Mouse (Mus musculus): ENCODE measurements around the gene Tma7. TPM values are rescaled to one million over a fixed set of nuclear protein-coding genes. Genes with fewer than 3 reads are reported as not detected.

Tma7 gene
- polyA plus RNA-seq, 1 experiment from 2014 or later, result 779 TPM

DNA sequence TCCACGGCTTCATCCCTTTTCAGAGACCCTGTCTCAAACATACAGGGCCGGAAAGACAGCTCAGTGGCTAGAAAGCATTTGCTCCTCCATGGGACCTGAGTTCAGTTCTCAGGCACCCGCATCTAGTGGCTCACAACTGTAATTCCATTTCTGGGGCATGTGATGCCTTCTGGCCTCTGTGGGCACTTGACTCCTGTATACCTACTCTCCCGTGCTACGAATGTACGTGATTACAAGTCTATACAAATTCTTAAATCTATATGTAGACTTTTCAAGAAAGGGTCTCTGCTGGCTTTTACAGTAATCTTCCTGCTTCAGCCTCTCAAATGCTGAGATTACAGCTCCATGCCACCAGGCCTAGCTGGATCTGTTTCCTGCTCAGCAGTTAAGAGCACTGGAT, 38.6 kb upstream of the Tma7 start:
- Histone ChIP-seq H3K4me2 (ENCODE audit: low read depth, low read length) (no peak overlapping the region), H3K27me3 (ENCODE audit: control insufficient read depth, insufficient read depth, low read length) (no peaks in the 10 kb centered on the region), H3K4me1 (ENCODE audit: control insufficient read depth, insufficient read depth, low read length) (no peaks in the 10 kb centered on the region), H3K9me3 (ENCODE audit: control insufficient read depth, low read length) (no peaks in the 10 kb centered on the region), H3K27ac (ENCODE audit: low read depth, low read length) (no peak overlapping the region), H3K36me3 (ENCODE audit: control insufficient read depth, insufficient read depth, low read length) (peaks cover 30% of the 10 kb centered on the region), H3K9ac (replicated peaks; ENCODE audit: low read depth, low read length) (no peak overlapping the region), H3K4me3 (ENCODE audit: low read depth, low read length) (no peak overlapping the region)
- no peak for ATAC-seq (ENCODE audit: low read depth)
- WGBS, result 90% methylated on average over 6 of the region's 6 CpGs

DNA sequence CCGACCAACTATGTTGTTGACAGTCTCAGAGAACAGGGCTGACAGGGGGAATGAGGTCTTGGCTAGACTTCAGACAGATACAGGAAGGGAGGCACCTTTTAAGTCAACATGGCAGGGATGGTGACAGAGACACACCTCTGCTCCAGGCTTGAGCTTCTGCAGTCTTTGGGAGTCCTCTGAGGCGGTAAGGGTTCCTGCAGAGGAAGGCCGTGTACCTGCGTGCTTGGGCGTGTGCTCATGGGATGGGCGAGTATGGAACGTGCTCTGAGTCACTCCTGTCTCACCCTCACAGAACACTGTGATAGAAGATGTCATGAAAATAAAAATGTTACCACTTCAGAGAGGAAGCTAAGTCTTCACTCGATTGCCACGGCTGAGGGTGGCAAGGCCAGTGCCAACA, 37.2 kb upstream of the Tma7 start:
- Histone ChIP-seq H3K4me3 (ENCODE audit: low read depth, low read length) (no peak overlapping the region), H3K4me1 (ENCODE audit: control insufficient read depth, insufficient read depth, low read length) (no peaks in the 10 kb centered on the region), H3K9me3 (ENCODE audit: control insufficient read depth, low read length) (no peaks in the 10 kb centered on the region), H3K36me3 (ENCODE audit: control insufficient read depth, insufficient read depth, low read length) (peaks cover 43% of the 10 kb centered on the region), H3K27ac (ENCODE audit: low read depth, low read length) (no peak overlapping the region), H3K4me2 (ENCODE audit: low read depth, low read length) (no peak overlapping the region), H3K27me3 (ENCODE audit: control insufficient read depth, insufficient read depth, low read length) (no peaks in the 10 kb centered on the region), H3K9ac (replicated peaks; ENCODE audit: low read depth, low read length) (no peak overlapping the region)
- no peak for ATAC-seq (ENCODE audit: low read depth)
- WGBS, result 94% methylated on average over 9 of the region's 9 CpGs

DNA sequence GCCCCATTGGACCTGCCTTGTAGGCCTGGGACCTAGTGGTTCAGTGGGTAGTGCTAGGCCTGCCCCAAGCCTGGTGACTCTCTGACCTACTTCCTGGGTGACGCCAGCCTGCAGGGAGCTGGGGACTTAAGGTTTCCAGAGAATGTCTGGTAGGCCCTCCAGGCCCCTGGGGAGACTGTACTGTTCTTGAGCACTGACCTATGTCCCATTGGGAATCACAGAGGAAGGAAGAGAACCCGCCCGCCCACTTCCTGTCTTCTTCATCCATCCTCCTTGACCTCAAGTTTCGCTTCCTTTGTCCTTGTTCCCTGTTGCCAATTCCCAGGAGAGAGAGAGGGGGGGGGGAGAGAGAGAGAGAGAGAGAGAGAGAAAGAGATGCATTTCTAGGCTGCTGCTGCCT, 35.7 kb upstream of the Tma7 start:
- H3K9ac ChIP-seq (replicated peaks; ENCODE audit: low read depth, low read length), result no peak overlapping the region
- peaks cover 56% of the 10 kb centered on the region for H3K36me3 ChIP-seq (ENCODE audit: control insufficient read depth, insufficient read depth, low read length)
- H3K4me2 ChIP-seq (ENCODE audit: low read depth, low read length), result no peak overlapping the region
- no peak overlapping the region for H3K27ac ChIP-seq (ENCODE audit: low read depth, low read length)
- ATAC-seq (ENCODE audit: low read depth), result no peak
- no peaks in the 10 kb centered on the region for H3K27me3 ChIP-seq (ENCODE audit: control insufficient read depth, insufficient read depth, low read length)
- H3K9me3 ChIP-seq (ENCODE audit: control insufficient read depth, low read length), result no peaks in the 10 kb centered on the region
- H3K4me3 ChIP-seq (ENCODE audit: low read depth, low read length), result no peak overlapping the region
- WGBS, result 90% methylated on average over 4 of the region's 4 CpGs
- H3K4me1 ChIP-seq (ENCODE audit: control insufficient read depth, insufficient read depth, low read length), result no peaks in the 10 kb centered on the region

DNA sequence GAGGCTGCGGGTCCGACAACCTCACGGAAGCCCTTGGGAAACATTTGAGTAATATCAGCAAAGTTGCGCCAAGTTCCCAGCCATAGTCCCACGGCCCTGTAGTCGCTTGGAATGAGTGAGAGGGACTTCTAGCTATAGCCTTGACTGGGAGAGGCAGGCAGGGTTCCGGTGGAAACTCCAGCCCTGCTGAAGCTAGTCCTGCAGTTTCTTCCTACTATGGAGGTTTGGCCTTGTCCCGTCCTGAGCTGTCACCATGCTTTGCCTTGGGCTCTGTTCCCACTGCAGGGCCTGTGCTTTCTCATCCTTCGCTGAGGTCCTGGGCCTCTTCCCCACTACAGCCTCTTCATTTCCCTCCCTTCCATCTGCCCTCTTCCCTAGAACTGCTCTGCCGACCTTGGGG, 33.8 kb upstream of the Tma7 start:
- H3K4me3 ChIP-seq (ENCODE audit: low read depth, low read length), result no peak overlapping the region
- H3K9ac ChIP-seq (replicated peaks; ENCODE audit: low read depth, low read length), result no peak overlapping the region
- 98% methylated on average over 10 of the region's 10 CpGs for WGBS
- H3K27me3 ChIP-seq (ENCODE audit: control insufficient read depth, insufficient read depth, low read length), result no peaks in the 10 kb centered on the region
- ATAC-seq (ENCODE audit: low read depth), result no peak
- H3K27ac ChIP-seq (ENCODE audit: low read depth, low read length), result no peak overlapping the region
- H3K36me3 ChIP-seq (ENCODE audit: control insufficient read depth, insufficient read depth, low read length), result peaks cover 75% of the 10 kb centered on the region
- no peak overlapping the region for H3K4me2 ChIP-seq (ENCODE audit: low read depth, low read length)
- H3K9me3 ChIP-seq (ENCODE audit: control insufficient read depth, low read length), result no peaks in the 10 kb centered on the region
- H3K4me1 ChIP-seq (ENCODE audit: control insufficient read depth, insufficient read depth, low read length), result no peaks in the 10 kb centered on the region

DNA sequence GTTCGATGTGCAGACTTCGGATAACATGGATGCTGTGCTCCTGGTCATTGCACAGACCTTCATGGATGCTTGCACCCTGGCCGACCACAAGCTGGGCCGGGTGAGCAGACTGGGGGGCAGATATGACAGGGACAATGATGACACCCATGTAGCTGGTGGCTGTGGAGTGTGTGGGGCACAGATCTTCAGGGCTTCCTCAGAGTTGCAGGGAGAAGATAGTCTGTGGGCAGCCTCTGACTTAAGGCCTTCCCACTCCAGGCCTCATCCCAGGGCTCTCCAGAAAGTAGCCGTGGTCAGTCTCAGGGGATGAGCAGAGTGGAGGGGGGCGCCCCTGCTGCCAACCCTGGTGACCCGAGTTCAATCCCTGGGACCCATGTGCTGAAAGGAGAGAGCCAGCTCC, 32.5 kb upstream of the Tma7 start:
- Histone ChIP-seq H3K9ac (replicated peaks; ENCODE audit: low read depth, low read length) (no peak overlapping the region), H3K27ac (ENCODE audit: low read depth, low read length) (no peak overlapping the region), H3K4me1 (ENCODE audit: control insufficient read depth, insufficient read depth, low read length) (no peaks in the 10 kb centered on the region), H3K36me3 (ENCODE audit: control insufficient read depth, insufficient read depth, low read length) (peaks cover 88% of the 10 kb centered on the region), H3K27me3 (ENCODE audit: control insufficient read depth, insufficient read depth, low read length) (no peaks in the 10 kb centered on the region), H3K9me3 (ENCODE audit: control insufficient read depth, low read length) (no peaks in the 10 kb centered on the region), H3K4me3 (ENCODE audit: low read depth, low read length) (no peak overlapping the region), H3K4me2 (ENCODE audit: low read depth, low read length) (no peak overlapping the region)
- 87% methylated on average over 7 of the region's 7 CpGs for WGBS
- no peak for ATAC-seq (ENCODE audit: low read depth)

DNA sequence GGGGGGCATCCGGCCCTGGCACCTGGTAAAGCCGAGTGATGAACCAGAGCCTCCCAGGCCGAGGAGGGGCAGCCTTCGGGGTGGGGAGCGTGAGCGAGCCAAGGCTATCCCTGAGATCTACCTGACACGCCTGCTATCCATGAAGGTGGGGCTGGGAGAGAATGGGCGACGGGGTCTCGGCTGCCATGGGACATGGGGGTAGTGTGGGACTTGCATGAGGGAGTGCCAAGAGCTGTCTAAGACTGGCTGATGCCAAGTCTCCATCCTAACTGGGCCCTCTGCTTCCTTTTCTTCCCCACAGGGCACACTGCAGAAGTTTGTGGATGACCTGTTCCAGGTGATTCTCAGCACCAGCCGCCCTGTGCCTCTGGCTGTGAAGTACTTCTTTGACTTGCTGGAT, 31.9 kb upstream of the Tma7 start:
- H3K27ac ChIP-seq (ENCODE audit: low read depth, low read length), result no peak overlapping the region
- H3K9me3 ChIP-seq (ENCODE audit: control insufficient read depth, low read length), result no peaks in the 10 kb centered on the region
- WGBS, result 99% methylated on average over 11 of the region's 11 CpGs
- H3K4me2 ChIP-seq (ENCODE audit: low read depth, low read length), result no peak overlapping the region
- H3K4me1 ChIP-seq (ENCODE audit: control insufficient read depth, insufficient read depth, low read length), result no peaks in the 10 kb centered on the region
- no peaks in the 10 kb centered on the region for H3K27me3 ChIP-seq (ENCODE audit: control insufficient read depth, insufficient read depth, low read length)
- H3K4me3 ChIP-seq (ENCODE audit: low read depth, low read length), result no peak overlapping the region
- ATAC-seq (ENCODE audit: low read depth), result no peak
- peaks cover 94% of the 10 kb centered on the region for H3K36me3 ChIP-seq (ENCODE audit: control insufficient read depth, insufficient read depth, low read length)
- H3K9ac ChIP-seq (replicated peaks; ENCODE audit: low read depth, low read length), result no peak overlapping the region

DNA sequence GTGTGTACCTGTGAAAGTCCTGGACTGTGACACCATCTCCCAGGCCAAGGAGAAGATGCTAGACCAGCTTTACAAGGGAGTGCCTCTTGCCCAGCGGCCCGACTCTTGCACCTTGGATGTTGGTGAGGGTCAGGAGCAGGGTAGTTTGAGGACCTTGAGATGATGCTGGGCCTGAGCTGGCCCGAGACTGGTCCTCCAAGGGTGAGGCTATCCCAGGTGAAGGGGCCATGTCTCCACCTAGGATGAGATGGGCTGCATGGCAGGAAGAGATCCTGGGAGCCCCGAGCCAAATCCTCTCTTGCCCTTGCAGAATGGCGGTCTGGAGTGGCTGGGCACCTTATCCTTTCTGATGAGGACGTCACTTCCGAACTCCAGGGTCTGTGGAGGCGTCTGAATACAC, 30.9 kb upstream of the Tma7 start:
- no peak overlapping the region for H3K4me2 ChIP-seq (ENCODE audit: low read depth, low read length)
- no peak overlapping the region for H3K9ac ChIP-seq (replicated peaks; ENCODE audit: low read depth, low read length)
- peaks cover 96% of the 10 kb centered on the region for H3K36me3 ChIP-seq (ENCODE audit: control insufficient read depth, insufficient read depth, low read length)
- no peak for ATAC-seq (ENCODE audit: low read depth)
- WGBS, result 97% methylated on average over 8 of the region's 8 CpGs
- H3K4me1 ChIP-seq (ENCODE audit: control insufficient read depth, insufficient read depth, low read length), result no peaks in the 10 kb centered on the region
- no peaks in the 10 kb centered on the region for H3K9me3 ChIP-seq (ENCODE audit: control insufficient read depth, low read length)
- no peak overlapping the region for H3K27ac ChIP-seq (ENCODE audit: low read depth, low read length)
- no peak overlapping the region for H3K4me3 ChIP-seq (ENCODE audit: low read depth, low read length)
- no peaks in the 10 kb centered on the region for H3K27me3 ChIP-seq (ENCODE audit: control insufficient read depth, insufficient read depth, low read length)

DNA sequence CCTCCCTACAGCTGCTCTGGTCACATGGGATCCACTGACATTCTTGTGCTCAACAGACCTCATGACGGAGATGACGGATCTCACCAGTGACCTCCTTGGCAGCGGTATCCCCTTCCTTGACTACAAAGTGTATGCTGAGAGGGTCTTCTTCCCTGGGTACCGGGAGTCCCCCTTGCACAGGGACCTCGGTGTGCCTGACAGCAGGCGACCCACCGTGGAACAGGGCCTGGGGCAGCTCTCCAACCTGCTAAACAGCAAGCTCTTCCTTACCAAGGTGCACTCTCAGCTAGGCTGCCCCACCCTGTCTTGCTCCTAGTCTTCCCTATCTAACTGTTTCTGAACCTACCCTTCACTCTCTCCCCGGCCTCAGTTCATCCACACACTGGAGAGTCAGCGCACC, 29.2 kb upstream of the Tma7 start:
- Histone ChIP-seq H3K4me2 (ENCODE audit: low read depth, low read length) (no peak overlapping the region), H3K27me3 (ENCODE audit: control insufficient read depth, insufficient read depth, low read length) (no peaks in the 10 kb centered on the region), H3K27ac (ENCODE audit: low read depth, low read length) (no peak overlapping the region), H3K4me1 (ENCODE audit: control insufficient read depth, insufficient read depth, low read length) (no peaks in the 10 kb centered on the region; the same call in 1 of the 2 replicates), H3K9me3 (ENCODE audit: control insufficient read depth, low read length) (no peaks in the 10 kb centered on the region), H3K4me3 (ENCODE audit: low read depth, low read length) (no peak overlapping the region), H3K9ac (replicated peaks; ENCODE audit: low read depth, low read length) (no peak overlapping the region), H3K36me3 (ENCODE audit: control insufficient read depth, insufficient read depth, low read length) (peaks cover 95% of the 10 kb centered on the region)
- no peak for ATAC-seq (ENCODE audit: low read depth)
- whole genome bisulfite sequencing, result 92% methylated on average over 9 of the region's 9 CpGs

DNA sequence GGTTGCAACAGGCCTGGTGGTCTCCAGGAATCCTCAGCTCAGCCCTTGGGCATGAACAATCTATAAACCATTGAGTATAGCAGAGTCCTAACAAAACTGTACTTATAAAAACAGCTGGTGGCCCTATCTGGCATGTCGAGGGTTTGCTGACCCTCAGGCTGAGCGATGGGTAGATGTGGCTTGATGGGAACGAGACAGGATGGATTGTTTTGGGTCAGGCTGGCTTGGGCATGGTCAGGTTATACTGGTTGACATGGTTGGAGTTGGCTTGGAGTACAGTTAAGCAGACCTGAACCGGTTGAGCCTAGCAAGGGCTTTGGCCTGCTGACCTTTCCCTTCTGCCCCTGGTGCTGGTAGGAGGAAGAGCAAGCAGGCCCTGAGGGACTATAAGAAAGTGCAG, 28.7 kb upstream of the Tma7 start:
- Histone ChIP-seq H3K4me2 (ENCODE audit: low read depth, low read length) (no peak overlapping the region), H3K9ac (replicated peaks; ENCODE audit: low read depth, low read length) (no peak overlapping the region), H3K4me1 (ENCODE audit: control insufficient read depth, insufficient read depth, low read length) (no peaks in the 10 kb centered on the region; the same call in 1 of the 2 replicates), H3K9me3 (ENCODE audit: control insufficient read depth, low read length) (no peaks in the 10 kb centered on the region), H3K36me3 (ENCODE audit: control insufficient read depth, insufficient read depth, low read length) (peaks cover 95% of the 10 kb centered on the region), H3K27me3 (ENCODE audit: control insufficient read depth, insufficient read depth, low read length) (no peaks in the 10 kb centered on the region), H3K4me3 (ENCODE audit: low read depth, low read length) (no peak overlapping the region), H3K27ac (ENCODE audit: low read depth, low read length) (no peak overlapping the region)
- ATAC-seq (ENCODE audit: low read depth), result no peak
- WGBS, result 89% methylated on average over 4 of the region's 4 CpGs

DNA sequence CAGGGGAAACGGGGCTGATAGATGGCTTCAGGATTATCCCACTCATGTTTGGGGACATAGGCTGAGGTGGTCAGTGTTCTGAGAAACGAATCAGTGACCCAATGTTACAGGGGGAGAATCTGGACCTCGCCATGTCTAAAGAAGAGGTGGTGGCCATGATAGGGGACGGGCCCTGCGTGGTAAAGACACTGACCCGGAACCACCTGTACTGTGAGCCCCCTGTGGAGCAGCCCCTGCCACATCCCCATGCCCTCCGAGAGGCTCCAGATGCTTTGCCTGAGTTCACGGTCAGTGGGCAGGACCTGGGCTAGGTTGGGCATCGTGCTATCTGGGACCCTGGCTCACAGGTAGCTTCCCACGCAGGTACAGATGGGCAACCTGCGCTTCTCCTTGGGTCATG, 27.9 kb upstream of the Tma7 start:
- no peaks in the 10 kb centered on the region for H3K9me3 ChIP-seq (ENCODE audit: control insufficient read depth, low read length)
- H3K27me3 ChIP-seq (ENCODE audit: control insufficient read depth, insufficient read depth, low read length), result no peaks in the 10 kb centered on the region
- ATAC-seq (ENCODE audit: low read depth), result no peak
- H3K36me3 ChIP-seq (ENCODE audit: control insufficient read depth, insufficient read depth, low read length), result peaks cover 96% of the 10 kb centered on the region
- no peak overlapping the region for H3K4me2 ChIP-seq (ENCODE audit: low read depth, low read length)
- H3K9ac ChIP-seq (replicated peaks; ENCODE audit: low read depth, low read length), result no peak overlapping the region
- H3K4me1 ChIP-seq (ENCODE audit: control insufficient read depth, insufficient read depth, low read length), result peaks cover 1% of the 10 kb centered on the region; the same call in 1 of the 2 replicates
- WGBS, result 96% methylated on average over 11 of the region's 11 CpGs
- no peak overlapping the region for H3K27ac ChIP-seq (ENCODE audit: low read depth, low read length)
- no peak overlapping the region for H3K4me3 ChIP-seq (ENCODE audit: low read depth, low read length)
